Mouse (Mus musculus): ENCODE measurements around the gene Tpcn2.
A peak's percentile ranks its signal among the peaks of the same experiment; 100 is the strongest.

Tpcn2 gene

GRCm38 (mm10) chr7:145299562-145300320, 15.9 kb upstream of the Tpcn2 start:
- no peak for DNase-seq (ENCODE audit: low spot score in 2 of 2)

- no peak for DNase-seq (ENCODE audit: low spot score in 2 of 2)
Measured at GRCm38 (mm10) chr7:145298666-145299490, 15.1 kb upstream of the Tpcn2 start.

GRCm38 (mm10) chr7:145293859-145294258, 10.0 kb upstream of the Tpcn2 start:
- no peak for DNase-seq (ENCODE audit: low spot score in 2 of 2)

- no peak for DNase-seq (ENCODE audit: low spot score in 2 of 2)
Measured at GRCm38 (mm10) chr7:145292726-145293125, 8.9 kb upstream of the Tpcn2 start.

- DNase-seq (ENCODE audit: low spot score in 2 of 2) = no peak
Measured at GRCm38 (mm10) chr7:145291847-145292246, 8.0 kb upstream of the Tpcn2 start.

GRCm38 (mm10) chr7:145289302-145289701, 5.5 kb upstream of the Tpcn2 start:
- DNase-seq (ENCODE audit: low spot score in 2 of 2) = no peak

GRCm38 (mm10) chr7:145287410-145287809, 3.6 kb upstream of the Tpcn2 start:
- DNase-seq (ENCODE audit: low spot score in 2 of 2) = no peak

- no peak for DNase-seq (ENCODE audit: low spot score in 2 of 2)
Measured at GRCm38 (mm10) chr7:145285476-145285875, 1.7 kb upstream of the Tpcn2 start.

GRCm38 (mm10) chr7:145284293-145284692, 482 bp upstream of the Tpcn2 start:
- DNase-seq (ENCODE audit: low spot score in 2 of 2) = no peak

- no peak for DNase-seq (ENCODE audit: low spot score in 2 of 2)
Measured at GRCm38 (mm10) chr7:145283041-145283440, 770 bp downstream of the Tpcn2 start.

- DNase-seq (ENCODE audit: low spot score in 2 of 2) = no peak
Measured at GRCm38 (mm10) chr7:145281396-145281795, 2.4 kb downstream of the Tpcn2 start.

- no peak for DNase-seq (ENCODE audit: low spot score in 2 of 2)
Measured at GRCm38 (mm10) chr7:145275488-145275887, 8.3 kb downstream of the Tpcn2 start.

- DNase-seq (ENCODE audit: low spot score in 2 of 2) = no peak
Measured at GRCm38 (mm10) chr7:145270955-145271354, 12.9 kb downstream of the Tpcn2 start.

- DNase-seq (ENCODE audit: low spot score in 2 of 2) = no peak
Measured at GRCm38 (mm10) chr7:145268890-145269289, 14.9 kb downstream of the Tpcn2 start.

- DNase-seq (ENCODE audit: low spot score in 2 of 2) = no peak
Measured at GRCm38 (mm10) chr7:145266011-145266410, 17.8 kb downstream of the Tpcn2 start.

GRCm38 (mm10) chr7:145264202-145264601, 19.6 kb downstream of the Tpcn2 start:
- no peak for DNase-seq (ENCODE audit: low spot score in 2 of 2)

GRCm38 (mm10) chr7:145256092-145256491, 27.7 kb downstream of the Tpcn2 start:
- DNase-seq (ENCODE audit: low spot score in 2 of 2) = no peak

- no peak for DNase-seq (ENCODE audit: low spot score in 2 of 2)
Measured at GRCm38 (mm10) chr7:145253986-145254630, 29.7 kb downstream of the Tpcn2 start.

- DNase-seq (ENCODE audit: low spot score in 2 of 2) = peak; percentile 63 to 67
Measured at GRCm38 (mm10) chr7:145252715-145253476, 30.9 kb downstream of the Tpcn2 start.

- DNase-seq (ENCODE audit: low spot score in 2 of 2) = no peak
Measured at GRCm38 (mm10) chr7:145250225-145250624, 33.6 kb downstream of the Tpcn2 start.

GRCm38 (mm10) chr7:145248911-145249310, 34.9 kb downstream of the Tpcn2 start:
- DNase-seq (ENCODE audit: low spot score in 2 of 2) = no peak

Data from urinary bladder, adult 18-20 months (tissue).